Mouse (Mus musculus) limb, embryonic 11.5 days (tissue): ENCODE data around the gene Cbx5. TPM values are rescaled to one million over a fixed set of nuclear protein-coding genes. Genes with fewer than 3 reads are reported as not detected.

Experiments used
- ATAC-seq: fragments of 200-750 bp; cut with Nextera tagmentation; 2 replicates; pipeline ENCODE4 v1.8.0; 2017; ENCODE audit warnings: low read depth; ENCODE audit not compliant: insufficient number of reproducible peaks, low FRiP score, low TSS enrichment
- DNase-seq: peaks from one replicate; pipeline ENCODE4 v3.0.0-alpha.2; 2015; ENCODE audit warnings: low spot score
- H3K27ac ChIP-seq: fragments of 300-500 bp; sonication (generic); replicated peaks from 2 replicates; pipeline ENCODE4 v1.5.1; 2014; ENCODE audit warnings: low read depth, mild to moderate bottlenecking, low read length
- H3K27me3 ChIP-seq: fragments of 300-500 bp; sonication (generic); 2 replicates; pipeline ENCODE4 v1.6.1; 2014; ENCODE audit warnings: mild to moderate bottlenecking, low read length, mixed read lengths; ENCODE audit not compliant: control insufficient read depth, insufficient read depth
- H3K36me3 ChIP-seq: fragments of 300-500 bp; sonication (generic); 2 replicates; pipeline ENCODE4 v1.6.1; 2014; ENCODE audit warnings: mild to moderate bottlenecking, low read length, moderate library complexity, mixed read lengths; ENCODE audit not compliant: control insufficient read depth, insufficient read depth
- H3K4me1 ChIP-seq: fragments of 300-500 bp; sonication (generic); 2 replicates; pipeline ENCODE4 v1.6.1; 2014; ENCODE audit warnings: low read length, mixed read lengths; ENCODE audit not compliant: control insufficient read depth, insufficient read depth
- H3K4me2 ChIP-seq: fragments of 300-500 bp; sonication (generic); 2 replicates; pipeline ENCODE4 v1.6.1; 2014; ENCODE audit warnings: low read depth, mild to moderate bottlenecking, moderate library complexity; ENCODE audit not compliant: severe bottlenecking
- H3K4me3 ChIP-seq: fragments of 300-500 bp; sonication (generic); 2 replicates; pipeline ENCODE4 v1.5.1; 2014; ENCODE audit warnings: low read depth, low read length
- H3K9ac ChIP-seq: fragments of 300-500 bp; sonication (generic); 2 replicates; pipeline ENCODE4 v1.6.1; 2014; ENCODE audit warnings: mild to moderate bottlenecking, low read length
- H3K9me3 ChIP-seq: fragments of 300-500 bp; sonication (generic); 2 replicates; pipeline ENCODE4 v1.6.1; 2016; ENCODE audit warnings: low read length; ENCODE audit not compliant: control insufficient read depth
- WGBS: fragments of 180-500 bp; shearing (Covaris S2); extraction: QIAGEN DNeasy Blood & Tissue Kit; methylation state at CpG from one replicate; pipeline ENCODE4 v1.1.7; 2014; 5-methylcytosine and 5-hydroxymethylcytosine counted together
- polyA plus RNA-seq: library from polyadenylated mRNA; unstranded; fragments of >200 nt; fragmentation: Nextera tagmentation; extraction: Ambion mirVana; gene quantifications from 2 replicates; pipeline ENCODE4 v1.2.1, GENCODE M21; 2014

Gene Cbx5
- polyA plus RNA-seq, 1 experiment from 2014 or later, result 210 TPM

- H3K27ac ChIP-seq, result no peak overlapping the region
- DNase-seq, result no peak
- H3K4me2 ChIP-seq, result no peak overlapping the region
- no peaks in the 10 kb centered on the region; the same call in 1 of the 2 replicates for H3K36me3 ChIP-seq
- no peak for ATAC-seq
- H3K9me3 ChIP-seq, result no peaks in the 10 kb centered on the region; the same call in 1 of the 2 replicates
- peaks cover 12% of the 10 kb centered on the region for H3K27me3 ChIP-seq
- 45% methylated on average over 7 of the region's 7 CpGs for WGBS
- no peak overlapping the region for H3K9ac ChIP-seq
- peaks cover 4% of the 10 kb centered on the region for H3K4me1 ChIP-seq
- H3K4me3 ChIP-seq, result no peak overlapping the region
These were observed 82.7 kb downstream of the Cbx5 start for GRCm38 (mm10) chr15:103156890-103157289.

GRCm38 (mm10) chr15:103155366-103156321 lies 84.0 kb downstream of the Cbx5 start:
- ATAC-seq, result peak; percentile 42; the same call in 1 of the 2 replicates
- Histone ChIP-seq H3K4me3 (no peak overlapping the region), H3K4me2 (no peak overlapping the region), H3K9ac (no peak overlapping the region), H3K9me3 (no peaks in the 10 kb centered on the region; the same call in 1 of the 2 replicates), H3K27ac (no peak overlapping the region), H3K27me3 (peaks cover 12% of the 10 kb centered on the region), H3K36me3 (no peaks in the 10 kb centered on the region; the same call in 1 of the 2 replicates), H3K4me1 (peaks cover 4% of the 10 kb centered on the region)
- WGBS, result 24% methylated on average over 32 of the region's 32 CpGs
- no peak for DNase-seq

GRCm38 (mm10) chr15:103152890-103153610 lies 86.6 kb downstream of the Cbx5 start:
- DNase-seq (no peak), ATAC-seq (no peak)
- WGBS, result 92% methylated on average over 4 of the region's 4 CpGs
- H3K27ac ChIP-seq, result no peak overlapping the region
- no peak overlapping the region for H3K4me3 ChIP-seq
- no peak overlapping the region for H3K9ac ChIP-seq
- peaks cover 4% of the 10 kb centered on the region for H3K4me1 ChIP-seq
- H3K36me3 ChIP-seq, result no peaks in the 10 kb centered on the region; the same call in 1 of the 2 replicates
- peaks cover 15% of the 10 kb centered on the region for H3K27me3 ChIP-seq
- no peaks in the 10 kb centered on the region; the same call in 1 of the 2 replicates for H3K9me3 ChIP-seq
- H3K4me2 ChIP-seq, result no peak overlapping the region

- ATAC-seq (no peak), DNase-seq (no peak)
- Histone ChIP-seq H3K9ac (no peak overlapping the region), H3K4me3 (no peak overlapping the region), H3K4me1 (peaks cover 4% of the 10 kb centered on the region), H3K9me3 (no peaks in the 10 kb centered on the region; the same call in 1 of the 2 replicates), H3K4me2 (no peak overlapping the region), H3K27me3 (peaks cover 22% of the 10 kb centered on the region), H3K36me3 (no peaks in the 10 kb centered on the region; the same call in 1 of the 2 replicates), H3K27ac (no peak overlapping the region)
- WGBS, result 88% methylated on average over 3 of the region's 3 CpGs
These were observed 87.2 kb downstream of the Cbx5 start for GRCm38 (mm10) chr15:103152371-103152770.

- H3K9me3 ChIP-seq, result no peaks in the 10 kb centered on the region; the same call in 1 of the 2 replicates
- 61% methylated on average over 9 of the region's 9 CpGs for WGBS
- no peak overlapping the region for H3K9ac ChIP-seq
- DNase-seq (no peak), ATAC-seq (no peak)
- H3K27me3 ChIP-seq, result peaks cover 43% of the 10 kb centered on the region
- H3K4me2 ChIP-seq, result no peak overlapping the region
- H3K4me3 ChIP-seq, result no peak overlapping the region
- no peaks in the 10 kb centered on the region for H3K36me3 ChIP-seq
- no peak overlapping the region for H3K27ac ChIP-seq
- peaks cover 8% of the 10 kb centered on the region; the same call in 1 of the 2 replicates for H3K4me1 ChIP-seq
These were observed 91.8 kb downstream of the Cbx5 start for GRCm38 (mm10) chr15:103147779-103148178.

- Histone ChIP-seq H3K4me2 (no peak overlapping the region; the same call in 1 of the 2 replicates), H3K27ac (no peak overlapping the region), H3K4me3 (no peak overlapping the region), H3K36me3 (no peaks in the 10 kb centered on the region), H3K27me3 (peaks cover 44% of the 10 kb centered on the region), H3K4me1 (peaks cover 8% of the 10 kb centered on the region; the same call in 1 of the 2 replicates), H3K9ac (peak overlapping the region; percentile 62; the same call in 1 of the 2 replicates), H3K9me3 (no peaks in the 10 kb centered on the region; the same call in 1 of the 2 replicates)
- no peak for ATAC-seq
- DNase-seq, result no peak
- WGBS, result 27% methylated on average over 3 of the region's 3 CpGs
These were observed 92.3 kb downstream of the Cbx5 start for GRCm38 (mm10) chr15:103147422-103147690.

- ATAC-seq (no peak; the same call in 1 of the 2 replicates), DNase-seq (peak; percentile 63)
- Histone ChIP-seq H3K4me2 (peak overlapping the region; percentile 89), H3K27me3 (peaks cover 44% of the 10 kb centered on the region), H3K27ac (no peak overlapping the region), H3K36me3 (no peaks in the 10 kb centered on the region), H3K4me3 (peak overlapping the region; percentile 40), H3K9me3 (no peaks in the 10 kb centered on the region), H3K9ac (peak overlapping the region; percentile 62), H3K4me1 (peaks cover 8% of the 10 kb centered on the region; the same call in 1 of the 2 replicates)
- WGBS, result 1% methylated on average over 50 of the region's 57 CpGs
These were observed 92.8 kb downstream of the Cbx5 start for GRCm38 (mm10) chr15:103146627-103147421.
